Mouse (Mus musculus): Measurements from ENCODE around the gene Sqstm1.

- TF ChIP-seq CTCF (IDR thresholded peaks at IDR 0.05; ENCODE audit: extremely low read depth, insufficient read depth, insufficient read length, insufficient replicate concordance), result no peak
- no peak for TF ChIP-seq POLR2A (IDR thresholded peaks at IDR 0.05; ENCODE audit: low read depth, low read length)
Measured at GRCm38 (mm10) chr11:50197500-50197899, 13.1 kb downstream of the Sqstm1 start.

All from spleen, adult 2 months (tissue).